Mouse (Mus musculus) hindbrain, embryonic 14.5 days (tissue): ENCODE results near the gene Dach1. TPM values are rescaled to one million over a fixed set of nuclear protein-coding genes. Genes with fewer than 3 reads are reported as not detected.

Experiments
- ATAC-seq: fragments of 200-750 bp; cut with Nextera tagmentation; 2 replicates; pipeline ENCODE4 v1.8.0; 2017; ENCODE audit warnings: moderate number of reproducible peaks, mild to moderate bottlenecking, moderate TSS enrichment, moderate library complexity; ENCODE audit not compliant: low FRiP score
- DNase-seq: peaks from one replicate; pipeline ENCODE4 v3.0.0-alpha.2; 2015; ENCODE audit warnings: low spot score
- H3K27ac ChIP-seq: fragments of 300-500 bp; sonication (generic); 2 replicates; pipeline ENCODE4 v1.5.1; 2014; ENCODE audit warnings: mild to moderate bottlenecking, moderate library complexity
- H3K27me3 ChIP-seq: fragments of 300-500 bp; sonication (generic); 2 replicates; pipeline ENCODE4 v1.6.1; 2014; ENCODE audit warnings: mild to moderate bottlenecking, low read length, mixed read lengths; ENCODE audit not compliant: control insufficient read depth, insufficient read depth
- H3K36me3 ChIP-seq: fragments of 300-500 bp; sonication (generic); replicated peaks from 2 replicates; pipeline ENCODE4 v1.6.1; 2014; ENCODE audit not compliant: control insufficient read depth, insufficient read depth
- H3K4me1 ChIP-seq: fragments of 300-500 bp; sonication (generic); replicated peaks from 2 replicates; pipeline ENCODE4 v1.6.1; 2014; ENCODE audit warnings: antibody characterized with exemption, low read length, mixed read lengths; ENCODE audit not compliant: control insufficient read depth, insufficient read depth
- H3K4me2 ChIP-seq: fragments of 300-500 bp; sonication (generic); replicated peaks from 2 replicates; pipeline ENCODE4 v1.6.1; 2014; ENCODE audit warnings: mild to moderate bottlenecking, moderate library complexity
- H3K4me3 ChIP-seq: fragments of 300-500 bp; sonication (generic); replicated peaks from 2 replicates; pipeline ENCODE4 v1.5.1; 2014; ENCODE audit warnings: mild to moderate bottlenecking, low read length
- H3K9ac ChIP-seq: fragments of 300-500 bp; sonication (generic); 2 replicates; pipeline ENCODE4 v1.6.1; 2014
- H3K9me3 ChIP-seq: fragments of 300-500 bp; sonication (generic); 2 replicates; pipeline ENCODE4 v1.6.1; 2016; ENCODE audit warnings: low read length; ENCODE audit not compliant: control insufficient read depth
- WGBS: fragments of 180-500 bp; shearing (Covaris S2); extraction: QIAGEN DNeasy Blood & Tissue Kit; methylation state at CpG from one replicate; pipeline ENCODE4 v1.1.7; 2014; 5-methylcytosine and 5-hydroxymethylcytosine counted together
- polyA plus RNA-seq: library from polyadenylated mRNA; unstranded; fragments of >200 nt; fragmentation: Nextera tagmentation; extraction: Ambion mirVana; gene quantifications from 2 replicates; pipeline ENCODE4 v1.2.1, GENCODE M21; 2014

Gene Dach1
- polyA plus RNA-seq, 1 experiment from 2014 or later = 24.7 TPM

DNA sequence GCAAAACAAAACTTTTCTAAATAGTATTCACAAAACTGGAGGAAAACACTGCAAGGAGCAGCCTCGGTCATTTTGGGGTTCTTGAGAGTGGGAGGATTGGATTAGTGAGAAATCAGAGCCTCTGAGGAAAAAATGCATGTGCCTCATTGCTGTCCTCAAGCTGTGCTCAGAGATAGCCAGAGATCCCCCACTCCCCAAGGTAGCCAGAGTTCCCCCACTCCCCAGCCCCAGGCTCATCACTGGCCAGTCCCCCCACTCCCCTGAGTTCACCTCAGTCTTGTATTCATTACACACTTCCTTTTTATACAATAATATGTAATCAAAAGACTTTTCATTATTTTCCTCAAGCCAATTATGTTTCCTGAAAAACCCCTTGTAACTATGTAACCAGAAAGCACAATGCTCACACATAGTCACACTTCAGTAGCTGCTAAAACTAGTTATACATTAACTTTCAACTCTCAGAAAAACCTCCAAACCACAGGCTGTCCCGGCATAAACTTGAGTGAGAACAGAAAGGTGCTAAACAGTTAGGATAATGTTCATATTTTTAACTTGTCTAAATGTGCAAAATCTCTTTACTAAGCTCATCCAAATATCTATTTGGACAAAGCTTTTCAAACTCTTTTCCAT lies 395.3 kb downstream of the Dach1 start:
- no peak for ATAC-seq
- 66% methylated on average over 2 of the region's 2 CpGs for WGBS
- Histone ChIP-seq H3K27ac (no peak overlapping the region), H3K27me3 (no peaks in the 10 kb centered on the region), H3K4me1 (no peaks in the 10 kb centered on the region), H3K9ac (no peak overlapping the region), H3K9me3 (peaks cover 12% of the 10 kb centered on the region), H3K4me3 (no peak overlapping the region), H3K4me2 (no peak overlapping the region), H3K36me3 (no peaks in the 10 kb centered on the region)
- no peak for DNase-seq

GRCm38 (mm10) chr14:97754400-97754799 lies 415.2 kb downstream of the Dach1 start:
- Histone ChIP-seq H3K4me2 (no peak overlapping the region), H3K9ac (no peak overlapping the region), H3K4me1 (no peaks in the 10 kb centered on the region), H3K9me3 (no peaks in the 10 kb centered on the region), H3K36me3 (no peaks in the 10 kb centered on the region), H3K27ac (no peak overlapping the region), H3K27me3 (no peaks in the 10 kb centered on the region), H3K4me3 (no peak overlapping the region)
- ATAC-seq (no peak; the same call in 1 of the 2 replicates), DNase-seq (no peak)
- 7% methylated on average over 4 of the region's 4 CpGs for WGBS

- no peak for ATAC-seq
- no peaks in the 10 kb centered on the region for H3K4me1 ChIP-seq
- no peak overlapping the region for H3K27ac ChIP-seq
- H3K27me3 ChIP-seq = no peaks in the 10 kb centered on the region
- no peak overlapping the region for H3K9ac ChIP-seq
- H3K36me3 ChIP-seq = no peaks in the 10 kb centered on the region
- no peak overlapping the region for H3K4me3 ChIP-seq
- WGBS = 18% methylated on average over 2 of the region's 2 CpGs
- DNase-seq = no peak
- no peak overlapping the region for H3K4me2 ChIP-seq
- no peaks in the 10 kb centered on the region for H3K9me3 ChIP-seq
Measured at GRCm38 (mm10) chr14:97753973-97754372, 415.6 kb downstream of the Dach1 start.

- ATAC-seq = no peak
Measured at GRCm38 (mm10) chr14:97743252-97743651, 426.3 kb downstream of the Dach1 start.

DNA sequence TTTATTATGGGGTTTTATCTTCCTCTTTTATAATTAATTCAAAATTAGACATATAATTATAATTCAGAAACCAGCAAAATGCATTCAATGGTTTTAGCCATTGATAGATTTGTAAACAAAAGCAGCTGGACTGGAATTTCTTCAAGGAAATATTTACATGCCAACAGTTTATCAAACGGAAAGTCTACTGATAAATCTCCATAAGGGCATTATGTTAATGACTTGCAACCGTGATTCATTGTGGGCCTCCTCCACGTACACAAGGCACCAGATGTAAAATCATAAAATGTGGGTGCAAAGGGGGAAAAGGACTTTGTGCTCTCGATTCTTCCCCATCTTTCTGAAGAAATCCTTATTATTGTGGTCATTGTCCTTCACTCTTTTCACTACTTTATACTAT lies 426.8 kb downstream of the Dach1 start:
- Histone ChIP-seq H3K4me2 (no peak overlapping the region), H3K4me1 (no peaks in the 10 kb centered on the region), H3K27me3 (no peaks in the 10 kb centered on the region), H3K9ac (no peak overlapping the region), H3K27ac (no peak overlapping the region), H3K9me3 (no peaks in the 10 kb centered on the region), H3K4me3 (no peak overlapping the region), H3K36me3 (no peaks in the 10 kb centered on the region)
- WGBS = 65% methylated on average over 4 of the region's 4 CpGs
- ATAC-seq (no peak), DNase-seq (no peak)

More at GRCm38 (mm10) chr14:97743252-97743651, 426.3 kb downstream of the Dach1 start:
- DNase-seq = no peak
- Histone ChIP-seq H3K36me3 (no peaks in the 10 kb centered on the region), H3K27ac (no peak overlapping the region), H3K9ac (no peak overlapping the region), H3K4me3 (no peak overlapping the region), H3K4me2 (no peak overlapping the region), H3K9me3 (no peaks in the 10 kb centered on the region), H3K4me1 (no peaks in the 10 kb centered on the region), H3K27me3 (no peaks in the 10 kb centered on the region)
- WGBS = 96% methylated on average over 2 of the region's 2 CpGs
